Mouse (Mus musculus): ENCODE results near the gene Acbd6.

GRCm38 (mm10) chr1:155645816-155646215 is 87.9 kb downstream of the Acbd6 start:
- TF ChIP-seq CTCF (IDR thresholded peaks at IDR 0.05; ENCODE audit: control insufficient read depth, insufficient read depth, low read length) (no peak), POLR2A (IDR thresholded peaks at IDR 0.05; ENCODE audit: borderline replicate concordance, control insufficient read depth, low read depth, low read length) (no peak)
